Mouse (Mus musculus) ES-CJ7 (cell line): ENCODE measurements at regions not wholly inside any gene's neighbourhood (a gene's known extent, or its start where the extent isn't known, plus 50 kb on each side); places are given as distances from the start of the nearest gene placed in this dataset.

Experiments
- DNase-seq: peaks from one replicate; pipeline ENCODE4 v3.0.0; 2011; ENCODE audit warnings: low read depth, low spot score

DNA sequence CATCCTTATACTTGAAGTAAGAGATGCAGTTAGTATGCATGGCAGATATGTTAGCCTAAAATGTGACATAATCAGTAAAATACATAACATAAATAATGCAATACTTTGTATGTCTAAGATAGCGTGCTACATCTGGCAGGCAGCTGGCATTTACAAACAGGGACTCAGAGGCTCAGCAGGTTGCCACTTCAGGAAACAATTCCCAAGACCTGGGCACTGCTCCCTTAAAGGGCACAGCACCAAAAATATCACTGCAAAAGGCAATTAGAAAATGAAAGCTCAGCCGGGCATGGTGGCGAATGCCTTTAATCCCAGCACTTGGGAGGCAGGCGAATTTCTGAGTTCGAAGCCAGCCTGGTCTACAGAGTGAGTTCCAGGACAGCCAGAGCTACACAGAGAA, 544.0 kb downstream of the Zfp704 start:
- no peak for DNase-seq

DNA sequence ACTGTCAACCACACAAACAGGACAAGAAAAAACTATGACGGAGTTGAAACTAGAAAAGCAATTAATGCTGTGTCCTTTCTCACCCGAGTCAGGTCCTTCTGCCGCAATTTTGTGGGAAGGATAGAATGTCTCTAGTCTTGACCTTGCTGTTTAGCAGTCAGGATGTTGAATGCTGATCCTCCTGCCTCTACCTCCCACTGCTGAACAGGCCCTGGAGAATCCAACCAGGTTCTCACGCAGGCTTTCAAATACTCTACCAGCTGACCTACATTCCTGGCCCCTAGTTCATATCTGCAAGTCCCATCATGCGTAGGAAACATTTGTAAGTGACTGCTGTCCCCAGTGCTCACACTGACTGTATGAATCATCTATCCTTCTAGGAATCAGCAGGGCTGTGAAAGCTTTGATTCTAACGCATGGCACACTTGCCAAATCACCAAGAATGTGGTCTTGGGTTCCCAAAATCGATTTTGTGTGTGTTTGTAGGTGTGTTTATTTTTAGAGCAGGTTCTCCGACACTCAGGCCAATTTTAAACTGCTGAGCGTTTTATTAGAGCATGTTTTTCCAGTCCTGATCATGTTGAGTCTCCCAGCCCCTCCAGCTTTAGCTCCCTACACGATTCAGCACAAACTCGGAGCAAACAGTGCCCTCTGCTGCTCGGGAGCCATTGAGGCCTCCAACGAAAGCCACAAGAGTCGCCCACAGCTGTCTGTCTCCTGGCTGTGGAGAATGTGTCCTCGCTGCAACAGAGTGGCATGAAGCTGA, 545.4 kb downstream of the Zfp704 start:
- DNase-seq = peak; percentile 81

DNA sequence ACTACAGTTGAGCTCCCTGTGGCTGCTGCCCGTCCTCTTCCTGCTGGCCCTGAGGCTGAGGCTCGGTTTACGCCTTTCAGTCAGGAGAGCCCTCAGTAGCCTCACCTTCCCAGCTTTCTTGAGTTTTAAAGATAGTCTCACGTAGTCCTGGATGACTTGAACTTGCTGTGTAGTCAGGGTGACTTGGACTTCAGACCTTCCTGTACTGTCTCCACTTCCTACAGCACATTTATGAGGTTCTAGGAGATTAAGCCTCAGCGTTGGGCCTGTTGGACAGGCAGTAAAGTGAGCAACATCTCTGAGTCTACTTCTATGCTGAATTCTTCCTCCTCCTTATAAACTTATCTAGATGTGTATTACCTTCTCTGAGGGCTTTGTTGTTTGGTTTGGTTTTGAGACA, 546.2 kb downstream of the Zfp704 start:
- no peak for DNase-seq

DNA sequence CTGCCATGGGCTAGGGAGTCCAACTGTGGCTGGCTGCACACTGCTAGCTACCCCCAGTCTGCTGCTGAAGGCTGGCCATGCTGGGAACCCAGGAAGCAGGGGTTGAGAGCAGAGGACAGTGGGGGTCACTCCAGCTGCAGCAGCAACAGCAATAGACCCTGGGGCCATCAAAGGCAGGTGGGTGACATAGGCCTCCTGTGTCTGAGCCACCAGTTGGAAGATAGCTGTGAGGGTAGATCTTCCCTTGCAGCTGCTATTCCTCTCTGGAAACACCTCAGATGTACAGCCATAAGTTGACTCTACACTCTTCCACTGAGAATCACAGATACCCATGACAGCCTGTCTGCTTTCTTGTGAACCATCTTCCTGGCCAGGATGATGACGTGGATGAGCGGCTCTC, 548.5 kb downstream of the Zfp704 start:
- no peak for DNase-seq

DNA sequence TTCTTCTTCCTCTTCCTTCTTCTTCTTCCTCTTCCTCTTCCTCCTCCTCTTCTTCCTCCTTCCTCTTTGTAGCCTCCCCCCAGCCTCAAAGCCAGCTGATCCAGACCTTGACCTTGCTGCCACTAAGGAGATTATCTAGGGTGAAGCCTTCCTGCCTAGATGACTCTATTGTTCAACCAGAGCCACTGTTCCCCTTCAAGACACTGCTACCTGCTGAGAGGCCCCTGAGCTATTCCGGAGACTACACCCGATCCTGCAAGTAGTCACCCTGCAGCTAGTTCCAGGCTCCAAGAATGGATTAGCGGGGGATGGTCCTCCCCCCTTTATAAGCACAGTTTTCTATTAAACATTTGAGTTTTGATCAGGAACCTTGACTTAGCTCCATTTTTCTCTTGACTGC, 552.2 kb downstream of the Zfp704 start:
- peak; percentile 82 for DNase-seq

DNA sequence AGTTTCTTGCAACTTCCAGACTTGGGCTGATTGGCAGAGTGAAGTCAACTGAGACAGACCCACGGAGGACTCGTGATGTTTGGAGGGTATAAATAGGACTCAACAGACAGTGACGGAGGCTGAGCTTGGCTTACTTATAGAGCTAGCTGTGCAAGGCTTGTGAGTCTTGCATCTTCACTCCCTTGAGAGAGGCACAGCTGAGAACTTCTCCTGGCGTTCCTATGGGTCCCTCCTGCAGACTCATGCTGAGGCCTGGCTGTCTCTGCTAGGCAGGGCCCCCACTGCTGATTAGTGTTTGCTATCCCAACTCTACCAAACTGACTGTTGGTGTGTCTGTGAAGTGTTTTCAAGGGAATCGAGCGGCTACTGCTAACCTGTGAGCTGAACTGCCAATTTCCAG, 553.0 kb downstream of the Zfp704 start:
- no peak for DNase-seq

DNA sequence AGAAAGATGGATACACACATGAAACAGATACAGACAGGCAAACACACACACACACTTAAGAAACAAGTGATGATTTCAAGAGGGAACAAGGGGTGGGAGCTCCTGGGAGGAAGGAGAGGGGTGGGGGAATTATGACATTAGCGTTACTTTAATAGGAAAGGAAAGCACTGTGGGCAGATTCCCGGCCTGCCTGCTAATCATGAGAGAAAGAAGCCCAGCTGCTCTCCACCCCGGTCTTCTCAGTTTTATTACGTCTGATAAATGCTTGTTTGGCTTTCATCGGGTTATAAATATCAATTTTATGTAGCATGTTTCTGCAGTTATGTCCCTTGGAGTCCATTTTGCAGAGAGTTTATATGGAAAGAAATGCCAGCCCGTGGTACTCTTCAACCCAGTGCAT, 554.1 kb downstream of the Zfp704 start:
- no peak for DNase-seq
